Mouse (Mus musculus): Measurements from ENCODE around the gene Nck1.

DNA sequence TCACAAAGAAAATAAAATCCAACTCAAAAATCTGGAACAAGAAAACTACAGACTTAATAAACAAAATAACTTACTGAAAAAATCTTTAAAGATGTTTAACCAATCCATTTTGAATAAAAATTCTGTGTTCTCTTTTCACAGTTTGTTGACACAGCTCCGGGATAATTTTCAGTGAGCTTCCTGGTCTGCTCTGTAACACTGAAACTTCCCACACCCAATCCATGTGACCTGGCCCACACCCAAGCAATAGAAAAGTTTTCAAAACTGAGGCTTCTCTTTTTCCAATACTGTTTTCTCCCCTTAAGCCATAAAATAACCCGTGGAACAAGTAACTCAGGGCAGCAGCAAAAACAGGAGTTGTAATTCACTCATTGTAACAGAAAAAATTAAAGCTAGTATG is 39.3 kb downstream of the Nck1 start:
- no peak for TF ChIP-seq CTCF (IDR thresholded peaks at IDR 0.05; ENCODE audit: low read depth)
- no peak for TF ChIP-seq EP300 (IDR thresholded peaks at IDR 0.05; ENCODE audit: low read depth)
